Mouse (Mus musculus): ENCODE measurements around the gene Ccdc167. TPM values are rescaled to one million over a fixed set of nuclear protein-coding genes. Genes with fewer than 3 reads are reported as not detected.

Ccdc167 gene
- total RNA-seq, 1 experiment: 13.4 TPM

DNA sequence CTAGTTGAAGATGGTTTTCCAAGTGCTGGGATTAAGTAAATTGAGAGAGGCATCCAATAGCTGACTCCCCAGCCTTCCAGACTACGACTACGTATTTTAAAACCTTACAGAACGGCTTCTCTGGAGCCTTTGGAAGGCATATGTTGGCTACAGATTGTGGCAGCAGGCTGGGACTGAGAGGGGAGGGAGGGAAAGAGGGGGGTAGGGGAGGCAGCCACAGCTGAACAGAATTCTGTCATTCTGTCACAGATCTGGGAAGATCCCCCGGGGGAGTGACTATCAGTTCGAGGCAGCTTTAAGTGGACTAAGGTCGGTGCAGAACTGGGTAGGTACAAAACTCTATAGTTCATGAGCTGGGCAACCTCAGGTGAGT is 15.1 kb upstream of the Ccdc167 start:
- Histone ChIP-seq H3K27ac (ENCODE audit: insufficient read depth, low read depth, low read length, poor library complexity, severe bottlenecking) (no peak overlapping the region), H3K4me1 (ENCODE audit: control insufficient read depth in 2 of 2, insufficient read depth in 2 of 2, low read length in 2 of 2, poor library complexity in 1 of 2) (peaks cover 2 to 14% of the 10 kb centered on the region in 2 experiments; a peak in 1 of 4 replicates), H3K9me3 (ENCODE audit: control insufficient read depth, insufficient read depth, low read depth, low read length) (no peaks in the 10 kb centered on the region), H3K36me3 (ENCODE audit: control insufficient read depth, insufficient read depth, low read length, poor library complexity, severe bottlenecking) (no peaks in the 10 kb centered on the region), H3K4me3 (ENCODE audit: insufficient read depth in 1 of 2, low read depth in 1 of 2, low read length in 2 of 2, poor library complexity in 1 of 2, severe bottlenecking in 1 of 2) (no peak overlapping the region), H3K9ac (ENCODE audit: insufficient read depth, low read depth, low read length, poor library complexity, severe bottlenecking) (no peak overlapping the region)
- DNase-seq (ENCODE audit: low read depth, low spot score): no peak
- TF ChIP-seq HCFC1 (IDR thresholded peaks at IDR 0.05; ENCODE audit: borderline replicate concordance, insufficient read depth, low read length) (no peak), MAFK (IDR thresholded peaks at IDR 0.05; ENCODE audit: insufficient read depth, low read depth, low read length) (no peak), ZNF384 (IDR thresholded peaks at IDR 0.05; ENCODE audit: low read depth, low read length) (no peak), ZC3H11A (IDR thresholded peaks at IDR 0.05; ENCODE audit: borderline replicate concordance, low read depth, low read length) (no peak)
- in situ Hi-C loops (cut with MboI; ENCODE audit: low sequenced_read_pairs in 2 of 2, unreplicated experiment in 2 of 2): no loop called here

DNA sequence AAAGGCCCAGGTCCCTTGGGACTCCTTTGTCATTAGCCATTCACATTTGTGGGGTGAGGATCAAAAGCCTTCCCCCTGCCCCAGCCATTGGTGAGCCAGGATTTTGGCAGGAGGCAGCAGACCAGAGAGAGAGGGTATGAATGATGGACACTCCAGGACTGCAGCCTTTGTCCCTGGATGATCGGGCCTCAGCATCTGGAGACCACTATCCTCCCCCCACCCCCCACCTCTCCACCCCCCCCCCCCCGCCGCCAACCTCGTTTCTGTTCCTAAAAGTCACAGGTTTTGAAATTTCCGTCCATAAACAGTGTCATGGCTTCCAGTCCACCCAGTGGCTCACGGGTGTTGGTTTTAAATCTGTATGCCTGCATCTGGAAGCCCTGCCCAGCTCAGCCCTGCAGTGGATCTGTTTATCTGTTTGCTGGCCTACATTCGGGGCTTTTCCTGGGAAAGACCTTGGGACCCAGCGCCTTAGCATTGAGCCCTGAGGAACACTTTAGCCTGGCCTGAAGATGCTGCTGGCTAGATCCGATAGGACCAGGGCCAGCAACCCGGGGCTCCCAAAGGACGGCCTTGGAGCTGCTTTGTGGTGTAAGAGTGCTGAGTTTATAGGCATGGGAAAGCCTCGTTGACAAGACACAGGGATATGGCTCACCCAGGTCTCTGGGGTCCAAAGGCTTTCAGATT is 14.6 kb upstream of the Ccdc167 start:
- Histone ChIP-seq H3K9ac (ENCODE audit: insufficient read depth, low read depth, low read length, poor library complexity, severe bottlenecking) (no peak overlapping the region), H3K27ac (ENCODE audit: insufficient read depth, low read depth, low read length, poor library complexity, severe bottlenecking) (no peak overlapping the region; the same call in 1 of the 2 replicates), H3K36me3 (ENCODE audit: control insufficient read depth, insufficient read depth, low read length, poor library complexity, severe bottlenecking) (no peaks in the 10 kb centered on the region), H3K4me3 (ENCODE audit: insufficient read depth in 1 of 2, low read depth in 1 of 2, low read length in 2 of 2, poor library complexity in 1 of 2, severe bottlenecking in 1 of 2) (no peak overlapping the region), H3K4me1 (ENCODE audit: control insufficient read depth in 2 of 2, insufficient read depth in 2 of 2, low read length in 2 of 2, poor library complexity in 1 of 2) (peaks cover 2 to 11% of the 10 kb centered on the region in 2 experiments; a peak in 1 of 4 replicates), H3K9me3 (ENCODE audit: control insufficient read depth, insufficient read depth, low read depth, low read length) (no peaks in the 10 kb centered on the region)
- no peak for TF ChIP-seq HCFC1 (IDR thresholded peaks at IDR 0.05; ENCODE audit: borderline replicate concordance, insufficient read depth, low read length)
- TF ChIP-seq ZNF384 (IDR thresholded peaks at IDR 0.05; ENCODE audit: low read depth, low read length): no peak
- TF ChIP-seq MAFK (IDR thresholded peaks at IDR 0.05; ENCODE audit: insufficient read depth, low read depth, low read length): no peak
- TF ChIP-seq CHD2 (IDR thresholded peaks at IDR 0.05; ENCODE audit: low read depth, low read length): no peak
- TF ChIP-seq ZC3H11A (IDR thresholded peaks at IDR 0.05; ENCODE audit: borderline replicate concordance, low read depth, low read length): no peak
- in situ Hi-C loops (cut with MboI; ENCODE audit: low sequenced_read_pairs in 2 of 2, unreplicated experiment in 2 of 2): no loop called here
- DNase-seq (ENCODE audit: low read depth, low spot score): no peak

DNA sequence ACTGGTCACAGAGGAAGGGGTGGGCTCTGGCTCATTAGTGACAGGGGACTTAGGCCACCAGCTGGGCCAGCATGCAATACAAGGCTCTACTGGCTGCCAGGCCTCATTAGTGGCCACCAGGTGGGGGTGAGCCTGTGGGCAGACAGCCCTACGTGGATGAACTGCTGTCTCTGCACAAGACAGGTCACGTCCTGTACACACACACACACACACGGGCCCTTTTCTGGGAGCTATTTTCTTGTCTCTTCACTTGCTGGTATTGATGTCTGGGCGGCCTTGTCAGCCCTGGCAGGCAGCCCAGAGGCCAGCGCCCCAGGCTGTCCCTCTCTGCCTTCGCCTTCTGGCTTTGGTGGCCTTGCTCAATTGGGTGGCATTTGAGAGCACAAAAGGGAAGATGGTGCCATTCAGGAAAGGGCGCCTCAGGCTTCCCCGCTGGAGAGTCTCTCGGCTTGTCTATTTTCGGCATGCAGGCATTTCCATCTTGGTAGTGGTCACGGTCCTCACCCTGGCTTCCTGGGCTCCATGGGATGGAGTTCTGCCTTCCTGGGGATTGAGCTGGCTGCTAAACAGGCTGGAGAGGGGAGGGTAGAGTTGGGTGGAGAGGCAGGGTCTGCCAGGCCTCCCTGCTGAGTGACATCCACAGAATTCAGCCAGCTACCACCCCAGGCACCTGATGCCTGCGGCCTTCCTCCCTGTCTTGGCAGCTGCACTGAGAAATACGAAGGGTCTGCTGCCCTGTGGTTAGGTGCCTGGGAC is 13.8 kb upstream of the Ccdc167 start:
- H3K27ac ChIP-seq (ENCODE audit: insufficient read depth, low read depth, low read length, poor library complexity, severe bottlenecking): no peak overlapping the region
- no peak for DNase-seq (ENCODE audit: low read depth, low spot score)

DNA sequence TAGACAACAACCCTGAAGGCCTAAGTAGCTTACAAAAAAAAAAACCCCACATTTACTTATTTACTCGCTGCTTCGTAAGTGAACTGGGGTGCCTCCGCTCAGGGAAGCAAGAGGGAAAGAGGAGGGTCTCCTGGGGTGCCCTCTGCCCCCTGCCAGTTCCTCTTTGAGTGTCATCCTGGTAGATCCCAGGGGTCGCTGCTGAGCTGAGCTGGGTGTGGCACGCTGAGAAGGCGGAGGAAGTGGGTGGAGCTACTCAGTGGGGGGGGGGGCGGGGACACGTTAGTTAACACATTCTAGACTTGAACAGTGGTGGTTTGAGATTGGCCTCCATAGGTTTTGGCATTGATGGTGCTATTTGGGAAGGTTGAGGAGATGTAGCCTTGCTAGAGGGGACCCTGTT is 11.2 kb upstream of the Ccdc167 start:
- H3K27ac ChIP-seq (ENCODE audit: insufficient read depth, low read depth, low read length, poor library complexity, severe bottlenecking): no peak overlapping the region
- in situ Hi-C loops (cut with MboI; ENCODE audit: low sequenced_read_pairs in 2 of 2, unreplicated experiment in 2 of 2): no loop called here
- TF ChIP-seq ZC3H11A (IDR thresholded peaks at IDR 0.05; ENCODE audit: borderline replicate concordance, low read depth, low read length) (no peak), CHD2 (IDR thresholded peaks at IDR 0.05; ENCODE audit: low read depth, low read length) (no peak), MAFK (IDR thresholded peaks at IDR 0.05; ENCODE audit: insufficient read depth, low read depth, low read length) (no peak), ZNF384 (IDR thresholded peaks at IDR 0.05; ENCODE audit: low read depth, low read length) (no peak), HCFC1 (IDR thresholded peaks at IDR 0.05; ENCODE audit: borderline replicate concordance, insufficient read depth, low read length) (no peak)
- H3K9ac ChIP-seq (ENCODE audit: insufficient read depth, low read depth, low read length, poor library complexity, severe bottlenecking): no peak overlapping the region
- no peak for DNase-seq (ENCODE audit: low read depth, low spot score)
- H3K36me3 ChIP-seq (ENCODE audit: control insufficient read depth, insufficient read depth, low read length, poor library complexity, severe bottlenecking): no peaks in the 10 kb centered on the region
- peaks cover 2 to 11% of the 10 kb centered on the region in 2 experiments; a peak in 1 of 4 replicates for H3K4me1 ChIP-seq (ENCODE audit: control insufficient read depth in 2 of 2, insufficient read depth in 2 of 2, low read length in 2 of 2, poor library complexity in 1 of 2)
- H3K9me3 ChIP-seq (ENCODE audit: control insufficient read depth, insufficient read depth, low read depth, low read length): no peaks in the 10 kb centered on the region
- no peak overlapping the region for H3K4me3 ChIP-seq (ENCODE audit: insufficient read depth in 1 of 2, low read depth in 1 of 2, low read length in 2 of 2, poor library complexity in 1 of 2, severe bottlenecking in 1 of 2)

More for the DNA sequence above, 13.8 kb upstream of the Ccdc167 start:
- Histone ChIP-seq H3K9me3 (ENCODE audit: control insufficient read depth, insufficient read depth, low read depth, low read length) (no peaks in the 10 kb centered on the region), H3K36me3 (ENCODE audit: control insufficient read depth, insufficient read depth, low read length, poor library complexity, severe bottlenecking) (no peaks in the 10 kb centered on the region), H3K4me3 (ENCODE audit: insufficient read depth in 1 of 2, low read depth in 1 of 2, low read length in 2 of 2, poor library complexity in 1 of 2, severe bottlenecking in 1 of 2) (no peak overlapping the region), H3K9ac (ENCODE audit: insufficient read depth, low read depth, low read length, poor library complexity, severe bottlenecking) (no peak overlapping the region), H3K4me1 (ENCODE audit: control insufficient read depth in 2 of 2, insufficient read depth in 2 of 2, low read length in 2 of 2, poor library complexity in 1 of 2) (peaks cover 2 to 11% of the 10 kb centered on the region in 2 experiments; a peak in 1 of 4 replicates)
- TF ChIP-seq ZC3H11A (IDR thresholded peaks at IDR 0.05; ENCODE audit: borderline replicate concordance, low read depth, low read length): no peak
- in situ Hi-C loops (cut with MboI; ENCODE audit: low sequenced_read_pairs in 2 of 2, unreplicated experiment in 2 of 2): no loop called here
